Mouse (Mus musculus) erythroblast, adult 5-6 weeks (primary cell): ENCODE results near the gene Gm10376. TPM values are rescaled to one million over a fixed set of nuclear protein-coding genes. Genes with fewer than 3 reads are reported as not detected.
"Not testable (repeated sequence)": the region's sequence is repeated elsewhere in the genome, so short reads cannot be mapped to it uniquely, and the experiment has no call there.

Experiments
- ATAC-seq: replicated peaks from 2 replicates; pipeline ENCODE4 v1.8.0; 2016; ENCODE audit warnings: moderate number of reproducible peaks, mild to moderate bottlenecking, moderate TSS enrichment, inconsistent platforms; ENCODE audit not compliant: poor library complexity, low FRiP score, severe bottlenecking
- total RNA-seq, 2 experiments: library from RNA; stranded (forward) in 1 of 2; stranded (reverse) in 1 of 2; fragments of 150-400 nt in 1 of 2; fragments of 200-764, 138-1000 nt in 1 of 2; gene quantifications; 2 replicates each; pipeline versions ENCODE4 v1.2.3 to v1.2.4; 2015 to 2017; ENCODE audit warnings: low replicate concordance in 2 of 2

Gene Gm10376
- total RNA-seq (2015; ENCODE audit: low replicate concordance), result not detected in 2 replicates
- not detected in 2 replicates for total RNA-seq (2017; ENCODE audit: low replicate concordance)

- not testable (repeated sequence) for ATAC-seq
These were observed at the start of gene Gm10376 for GRCm38 (mm10) chr14:43015528-43015927. Gm10376 (minus strand) TSS chr14:43015628.

- not testable (repeated sequence) for ATAC-seq
These were observed 44.8 kb upstream of the Gm10376 start for GRCm38 (mm10) chr14:43060179-43060578.

GRCm38 (mm10) chr14:43058063-43058462 lies 42.6 kb upstream of the Gm10376 start:
- not testable (repeated sequence) for ATAC-seq

- not testable (repeated sequence) for ATAC-seq
These were observed 21.9 kb downstream of the Gm10376 start, which contains the start of gene Gm8082 for GRCm38 (mm10) chr14:42993524-42993923. Gm8082 (minus strand) TSS chr14:42993624.

Other genes starting within 250 kb of the Gm10376 start
- gene Gm3015, start 246.8 kb downstream of the Gm10376 start, total RNA-seq (2015; ENCODE audit: low replicate concordance), result not detected in 2 replicates
- gene Gm3015, start 246.8 kb downstream of the Gm10376 start, total RNA-seq (2017; ENCODE audit: low replicate concordance), result not detected in 2 replicates
- not detected in 2 replicates for gene Gm10377, start 217.6 kb downstream of the Gm10376 start, total RNA-seq (2015; ENCODE audit: low replicate concordance)
- gene Gm10377, start 217.6 kb downstream of the Gm10376 start, total RNA-seq (2017; ENCODE audit: low replicate concordance), result not detected in 2 replicates
- gene Gm21977, start 162.2 kb downstream of the Gm10376 start, total RNA-seq (2015; ENCODE audit: low replicate concordance), result not detected in 2 replicates
- not detected in 2 replicates for gene Gm21977, start 162.2 kb downstream of the Gm10376 start, total RNA-seq (2017; ENCODE audit: low replicate concordance)
- not detected in 2 replicates for gene Gm8082, start 22.0 kb downstream of the Gm10376 start, total RNA-seq (2015; ENCODE audit: low replicate concordance)
- not detected in 2 replicates for gene Gm8082, start 22.0 kb downstream of the Gm10376 start, total RNA-seq (2017; ENCODE audit: low replicate concordance)
- gene Gm8094, start 61.0 kb upstream of the Gm10376 start, total RNA-seq (2015; ENCODE audit: low replicate concordance), result not detected in 2 replicates
- not detected in 2 replicates for gene Gm8094, start 61.0 kb upstream of the Gm10376 start, total RNA-seq (2017; ENCODE audit: low replicate concordance)
- gene Gm8104, start 85.0 kb upstream of the Gm10376 start, total RNA-seq (2015; ENCODE audit: low replicate concordance), result not detected in 2 replicates
- not detected in 2 replicates for gene Gm8104, start 85.0 kb upstream of the Gm10376 start, total RNA-seq (2017; ENCODE audit: low replicate concordance)
- gene Gm7233, start 164.2 kb upstream of the Gm10376 start, total RNA-seq (2015; ENCODE audit: low replicate concordance), result not detected in 2 replicates
- not detected in 2 replicates for gene Gm7233, start 164.2 kb upstream of the Gm10376 start, total RNA-seq (2017; ENCODE audit: low replicate concordance)
- gene Gm8122, start 219.7 kb upstream of the Gm10376 start, total RNA-seq (2015; ENCODE audit: low replicate concordance), result not detected in 2 replicates
- gene Gm8122, start 219.7 kb upstream of the Gm10376 start, total RNA-seq (2017; ENCODE audit: low replicate concordance), result not detected in 2 replicates
- gene Gm8126, start 243.0 kb upstream of the Gm10376 start, total RNA-seq (2015; ENCODE audit: low replicate concordance), result not detected in 2 replicates
- gene Gm8126, start 243.0 kb upstream of the Gm10376 start, total RNA-seq (2017; ENCODE audit: low replicate concordance), result not detected in 2 replicates